Mouse (Mus musculus) embryonic facial prominence, embryonic 12.5 days (tissue): ENCODE results near the gene Rpusd4. TPM values are rescaled to one million over a fixed set of nuclear protein-coding genes. Genes with fewer than 3 reads are reported as not detected.

Experiments used
- ATAC-seq: fragments of 200-750 bp; cut with Nextera tagmentation; 2 replicates; pipeline ENCODE4 v1.8.0; 2017; ENCODE audit not compliant: insufficient number of reproducible peaks, insufficient read depth, low FRiP score, low TSS enrichment
- H3K27ac ChIP-seq: fragments of 300-500 bp; sonication (generic); 2 replicates; pipeline ENCODE4 v1.5.1; 2016; ENCODE audit warnings: mild to moderate bottlenecking
- H3K27me3 ChIP-seq: fragments of 300-500 bp; sonication (generic); 2 replicates; pipeline ENCODE4 v1.6.1; 2016; ENCODE audit warnings: mild to moderate bottlenecking, moderate library complexity
- H3K36me3 ChIP-seq: fragments of 300-500 bp; sonication (generic); 2 replicates; pipeline ENCODE4 v1.6.1; 2016; ENCODE audit warnings: mild to moderate bottlenecking
- H3K4me1 ChIP-seq: fragments of 300-500 bp; sonication (generic); 2 replicates; pipeline ENCODE4 v1.6.1; 2016
- H3K4me2 ChIP-seq: fragments of 300-500 bp; sonication (generic); replicated peaks from 2 replicates; pipeline ENCODE4 v1.6.1; 2016; ENCODE audit warnings: mild to moderate bottlenecking, moderate library complexity
- H3K4me3 ChIP-seq: fragments of 300-500 bp; sonication (generic); 2 replicates; pipeline ENCODE4 v1.5.1; 2016; ENCODE audit warnings: mild to moderate bottlenecking
- H3K9ac ChIP-seq: fragments of 300-500 bp; sonication (generic); 2 replicates; pipeline ENCODE4 v1.6.1; 2016; ENCODE audit warnings: mild to moderate bottlenecking, moderate library complexity
- H3K9me3 ChIP-seq: fragments of 300-500 bp; sonication (generic); 2 replicates; pipeline ENCODE4 v1.6.1; 2016; ENCODE audit warnings: mild to moderate bottlenecking, moderate library complexity
- WGBS: fragments of 180-500 bp; shearing (Covaris S2); methylation state at CpG from one replicate; pipeline ENCODE4 v1.1.7; 2016; 5-methylcytosine and 5-hydroxymethylcytosine counted together
- polyA plus RNA-seq: library from polyadenylated mRNA; unstranded; fragments of >200 nt; fragmentation: Nextera tagmentation; extraction: Ambion mirVana; gene quantifications from 2 replicates; pipeline ENCODE4 v1.2.1, GENCODE M21; 2016

Rpusd4 gene
- 30.1 and 34.9 TPM in 2 replicates for polyA plus RNA-seq

GRCm38 (mm10) chr9:35267146-35267975, at the start of gene Rpusd4, which contains the start of gene Fam118b:
Gene Rpusd4, plus strand, starts transcription at chr9:35267865.
Gene Fam118b, minus strand, starts transcription at chr9:35267805.
- H3K9me3 ChIP-seq = no peaks in the 10 kb centered on the region
- peak within 1 kb of the TSS; percentile 64 for H3K9ac ChIP-seq
- H3K4me3 ChIP-seq = peak within 1 kb of the TSS; percentile 57
- H3K36me3 ChIP-seq = peaks cover 15% of the 10 kb centered on the region
- H3K4me2 ChIP-seq = peak within 1 kb of the TSS; percentile 75
- peak; percentile 95 for ATAC-seq
- H3K4me1 ChIP-seq = peaks cover 13% of the 10 kb centered on the region
- WGBS = under 1% methylated on average over 59 of the region's 62 CpGs
- no peaks in the 10 kb centered on the region for H3K27me3 ChIP-seq
- H3K27ac ChIP-seq = peak within 1 kb of the TSS; percentile 38; the same call in 1 of the 2 replicates

GRCm38 (mm10) chr9:35217963-35218362, 49.7 kb upstream of the Rpusd4 start:
- no peak for ATAC-seq

GRCm38 (mm10) chr9:35223466-35223865, 44.2 kb upstream of the Rpusd4 start:
- ATAC-seq = no peak
- H3K27me3 ChIP-seq = no peaks in the 10 kb centered on the region
- H3K4me3 ChIP-seq = no peak overlapping the region
- no peak overlapping the region for H3K9ac ChIP-seq
- no peaks in the 10 kb centered on the region for H3K4me1 ChIP-seq
- no peaks in the 10 kb centered on the region for H3K9me3 ChIP-seq
- H3K4me2 ChIP-seq = no peak overlapping the region
- H3K36me3 ChIP-seq = peaks cover 34% of the 10 kb centered on the region
- WGBS = 94% methylated on average over 3 of the region's 3 CpGs
- H3K27ac ChIP-seq = no peak overlapping the region

More at GRCm38 (mm10) chr9:35217963-35218362, 49.7 kb upstream of the Rpusd4 start:
- Histone ChIP-seq H3K4me3 (no peak overlapping the region), H3K9me3 (no peaks in the 10 kb centered on the region), H3K4me2 (no peak overlapping the region), H3K4me1 (no peaks in the 10 kb centered on the region), H3K27me3 (no peaks in the 10 kb centered on the region), H3K27ac (no peak overlapping the region), H3K9ac (no peak overlapping the region), H3K36me3 (peaks cover 57% of the 10 kb centered on the region)
- 69% methylated on average over 1 of the region's 1 CpGs for WGBS

DNA sequence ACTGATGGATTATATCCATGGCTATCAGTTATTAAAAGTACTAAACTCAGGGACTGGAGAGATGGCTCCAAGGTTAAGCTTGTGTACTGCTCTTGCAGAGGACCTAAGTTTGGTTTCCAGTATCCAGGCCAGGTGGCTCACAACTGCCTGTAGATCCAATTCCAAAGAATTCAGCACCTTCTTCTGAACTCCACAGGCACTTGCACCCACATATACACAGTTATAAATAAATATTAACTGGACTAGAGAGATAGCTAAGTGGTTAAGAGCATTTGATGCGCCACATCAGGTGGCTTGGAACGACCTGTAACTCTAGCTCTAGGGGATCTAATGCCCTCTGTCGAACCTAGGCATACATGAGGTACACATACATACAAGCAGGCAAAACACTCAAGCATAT, 39.0 kb upstream of the Rpusd4 start:
- no peak for ATAC-seq

DNA sequence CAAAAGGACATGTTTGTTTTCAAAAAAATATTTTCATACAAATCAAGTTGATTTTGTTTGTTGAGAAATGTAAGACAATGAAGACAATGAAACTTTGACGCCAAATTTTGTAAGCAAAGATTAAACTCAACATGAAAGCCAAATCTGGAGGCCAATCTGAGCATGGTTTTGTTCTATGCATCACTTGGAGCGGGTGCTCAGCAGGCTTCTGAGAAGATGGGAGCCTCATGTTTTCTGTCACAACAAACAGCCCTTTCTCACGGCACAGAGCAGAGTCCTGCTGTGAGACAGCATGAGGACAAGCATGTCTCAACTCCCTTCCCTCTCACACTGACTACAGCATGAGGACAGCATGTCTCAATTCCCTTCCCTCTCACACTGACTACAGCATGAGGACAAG, 31.7 kb upstream of the Rpusd4 start:
- 69% methylated on average over 3 of the region's 3 CpGs for WGBS
- ATAC-seq = no peak

More for the DNA sequence above, 39.0 kb upstream of the Rpusd4 start:
- Histone ChIP-seq H3K4me2 (no peak overlapping the region), H3K27me3 (no peaks in the 10 kb centered on the region), H3K9me3 (no peaks in the 10 kb centered on the region), H3K27ac (no peak overlapping the region), H3K36me3 (peaks cover 27% of the 10 kb centered on the region), H3K4me3 (no peak overlapping the region), H3K4me1 (no peaks in the 10 kb centered on the region), H3K9ac (no peak overlapping the region)
- 89% methylated on average over 3 of the region's 3 CpGs for WGBS

DNA sequence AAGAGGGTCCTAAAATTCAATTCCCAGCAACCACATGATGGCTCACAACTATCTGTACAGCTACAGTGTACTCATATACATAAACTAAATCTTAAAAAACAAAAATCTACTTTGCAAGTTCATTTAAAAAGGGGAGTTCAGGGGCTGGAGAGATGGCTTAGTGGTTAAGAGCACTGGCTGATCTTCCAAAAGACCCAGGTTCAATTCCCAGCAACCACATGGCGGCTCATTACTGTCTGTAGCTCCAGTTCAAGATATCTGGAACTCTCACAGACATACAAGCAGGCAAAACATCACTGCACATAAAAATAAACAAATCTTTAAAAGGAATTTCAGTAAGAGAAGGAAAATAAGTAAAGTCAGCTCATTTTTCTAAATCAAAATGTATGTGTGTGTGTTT, 29.3 kb upstream of the Rpusd4 start:
- no peak overlapping the region for H3K4me3 ChIP-seq
- 91% methylated on average over 1 of the region's 1 CpGs for WGBS
- no peak overlapping the region for H3K27ac ChIP-seq
- no peaks in the 10 kb centered on the region for H3K4me1 ChIP-seq
- no peak overlapping the region for H3K9ac ChIP-seq
- peaks cover 6% of the 10 kb centered on the region; the same call in 1 of the 2 replicates for H3K36me3 ChIP-seq
- H3K27me3 ChIP-seq = no peaks in the 10 kb centered on the region
- no peak overlapping the region for H3K4me2 ChIP-seq
- ATAC-seq = no peak
- no peaks in the 10 kb centered on the region for H3K9me3 ChIP-seq

More for the DNA sequence above, 31.7 kb upstream of the Rpusd4 start:
- H3K4me3 ChIP-seq = no peak overlapping the region
- H3K9ac ChIP-seq = no peak overlapping the region
- no peaks in the 10 kb centered on the region for H3K9me3 ChIP-seq
- no peaks in the 10 kb centered on the region for H3K27me3 ChIP-seq
- H3K27ac ChIP-seq = no peak overlapping the region
- peaks cover 15% of the 10 kb centered on the region; the same call in 1 of the 2 replicates for H3K36me3 ChIP-seq
- H3K4me2 ChIP-seq = no peak overlapping the region
- no peaks in the 10 kb centered on the region for H3K4me1 ChIP-seq

GRCm38 (mm10) chr9:35238915-35239571, 28.6 kb upstream of the Rpusd4 start:
- Histone ChIP-seq H3K4me3 (no peak overlapping the region), H3K9ac (no peak overlapping the region), H3K4me2 (no peak overlapping the region), H3K27ac (no peak overlapping the region), H3K36me3 (peaks cover 5% of the 10 kb centered on the region; the same call in 1 of the 2 replicates), H3K4me1 (no peaks in the 10 kb centered on the region), H3K27me3 (no peaks in the 10 kb centered on the region), H3K9me3 (no peaks in the 10 kb centered on the region)
- ATAC-seq = no peak
- 64% methylated on average over 6 of the region's 6 CpGs for WGBS

DNA sequence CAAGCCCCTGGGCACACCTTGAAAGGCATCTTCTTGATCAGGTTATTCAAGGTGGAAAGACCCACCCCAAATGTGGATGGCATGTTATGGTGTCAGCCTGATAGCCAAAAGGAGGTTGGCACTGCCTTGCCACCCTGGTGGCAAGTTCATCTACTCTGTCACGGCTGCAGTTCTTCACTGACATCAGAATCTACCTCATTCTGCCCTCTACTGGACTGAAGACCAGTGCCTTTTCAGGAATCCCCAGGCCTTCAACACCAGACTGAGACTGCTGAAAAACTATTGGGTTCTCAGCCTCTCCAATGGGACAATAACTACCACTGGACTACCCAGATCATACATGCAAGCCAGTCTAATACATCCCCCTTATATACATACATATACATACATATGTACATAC, 27.9 kb upstream of the Rpusd4 start:
- Histone ChIP-seq H3K27me3 (no peaks in the 10 kb centered on the region), H3K9me3 (no peaks in the 10 kb centered on the region), H3K9ac (no peak overlapping the region), H3K27ac (no peak overlapping the region), H3K4me3 (no peak overlapping the region), H3K4me2 (no peak overlapping the region), H3K36me3 (no peaks in the 10 kb centered on the region; the same call in 1 of the 2 replicates), H3K4me1 (no peaks in the 10 kb centered on the region)
- ATAC-seq = no peak
- WGBS = 59% methylated on average over 1 of the region's 1 CpGs

DNA sequence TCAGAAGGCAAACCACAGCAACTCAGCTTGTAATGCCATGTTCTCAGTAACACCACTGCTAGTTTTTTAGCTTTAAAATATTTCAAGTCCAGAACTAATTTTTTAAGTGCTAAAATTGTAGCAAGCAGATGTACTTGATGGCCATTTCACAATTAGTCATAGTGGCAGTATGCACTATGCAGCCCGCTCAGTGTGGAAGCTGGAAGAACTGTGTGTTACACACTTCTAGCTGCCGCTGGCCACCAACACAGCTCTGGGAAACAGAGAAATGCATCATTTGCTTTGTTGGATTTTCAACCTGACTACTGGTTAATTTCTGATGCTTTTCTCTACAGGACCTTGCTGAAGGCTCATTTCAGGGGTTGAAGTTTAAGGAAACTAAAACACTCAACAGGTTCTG, 20.3 kb upstream of the Rpusd4 start:
- Histone ChIP-seq H3K27ac (no peak overlapping the region), H3K36me3 (no peaks in the 10 kb centered on the region), H3K4me1 (peaks cover 11% of the 10 kb centered on the region; the same call in 1 of the 2 replicates), H3K27me3 (no peaks in the 10 kb centered on the region), H3K4me2 (no peak overlapping the region), H3K4me3 (no peak overlapping the region), H3K9ac (no peak overlapping the region), H3K9me3 (no peaks in the 10 kb centered on the region)
- ATAC-seq = no peak
- WGBS = 91% methylated on average over 2 of the region's 2 CpGs

DNA sequence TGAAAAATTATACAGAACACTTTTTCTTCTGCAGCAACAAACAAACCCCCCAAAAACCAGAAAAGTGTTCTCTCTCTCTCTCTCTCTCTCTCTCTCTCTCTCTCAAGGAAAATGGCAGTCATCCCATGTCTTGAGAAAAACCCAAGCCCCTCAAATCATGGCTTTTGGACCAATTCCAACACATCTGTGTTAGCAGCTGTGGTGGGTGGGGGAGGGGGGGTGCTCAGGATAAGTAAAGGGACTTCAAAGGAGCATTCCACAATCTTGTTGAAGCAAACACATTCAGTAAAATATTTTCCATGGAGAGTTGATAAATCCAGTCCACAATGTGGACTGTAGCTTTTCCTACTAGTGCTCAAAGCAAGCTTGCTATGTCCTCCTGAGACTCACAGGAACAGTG, 18.2 kb upstream of the Rpusd4 start:
- H3K4me1 ChIP-seq = peaks cover 11% of the 10 kb centered on the region; the same call in 1 of the 2 replicates
- no peaks in the 10 kb centered on the region for H3K9me3 ChIP-seq
- no peaks in the 10 kb centered on the region for H3K27me3 ChIP-seq
- ATAC-seq = no peak
- 0 out of 2 replicates have a peak overlapping the region, but pooled peaks have one; percentile 50 for H3K27ac ChIP-seq
- H3K9ac ChIP-seq = no peak overlapping the region
- H3K4me2 ChIP-seq = no peak overlapping the region
- H3K36me3 ChIP-seq = no peaks in the 10 kb centered on the region
- no peak overlapping the region for H3K4me3 ChIP-seq

- H3K9me3 ChIP-seq = no peaks in the 10 kb centered on the region
- WGBS = 93% methylated on average over 7 of the region's 7 CpGs
- no peak overlapping the region for H3K4me2 ChIP-seq
- H3K4me1 ChIP-seq = no peaks in the 10 kb centered on the region
- H3K27ac ChIP-seq = no peak overlapping the region
- H3K9ac ChIP-seq = no peak overlapping the region
- no peaks in the 10 kb centered on the region for H3K36me3 ChIP-seq
- ATAC-seq = no peak
- H3K4me3 ChIP-seq = no peak overlapping the region
- H3K27me3 ChIP-seq = no peaks in the 10 kb centered on the region
Measured at GRCm38 (mm10) chr9:35257365-35257764, 10.3 kb upstream of the Rpusd4 start.

DNA sequence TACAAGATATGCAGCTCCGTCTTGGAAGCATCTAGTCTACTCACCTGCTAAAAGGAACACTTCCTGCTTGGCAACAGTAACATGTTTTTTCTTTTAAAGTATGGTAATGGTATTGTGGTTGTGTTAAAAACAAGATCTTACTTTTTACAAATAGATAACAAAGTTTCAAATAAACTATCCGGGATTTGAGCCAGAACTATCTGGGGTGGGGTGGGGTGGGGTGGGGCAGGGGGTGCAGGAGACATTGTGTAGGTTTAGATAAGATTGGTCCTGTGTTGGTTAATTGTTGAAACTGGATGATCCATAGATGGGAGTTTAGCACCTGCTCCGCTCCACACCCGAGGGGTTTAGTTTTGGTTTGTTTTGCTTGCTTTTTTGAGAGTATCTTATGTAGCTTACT, 5.2 kb upstream of the Rpusd4 start:
- 78% methylated on average over 4 of the region's 4 CpGs for whole genome bisulfite sequencing
- no peak for ATAC-seq
- Histone ChIP-seq H3K36me3 (no peaks in the 10 kb centered on the region), H3K9ac (no peak overlapping the region), H3K9me3 (no peaks in the 10 kb centered on the region), H3K4me3 (no peak overlapping the region), H3K4me1 (peaks cover 7% of the 10 kb centered on the region), H3K4me2 (no peak overlapping the region), H3K27me3 (no peaks in the 10 kb centered on the region), H3K27ac (no peak overlapping the region)
